Mouse (Mus musculus) heart, embryonic 13.5 days (tissue): Measurements from ENCODE around the gene Wdr27. TPM values are rescaled to one million over a fixed set of nuclear protein-coding genes. Genes with fewer than 3 reads are reported as not detected.

Experiments
- ATAC-seq: fragments of 200-750 bp; cut with Nextera tagmentation; 2 replicates; pipeline ENCODE4 v1.8.0; 2017; ENCODE audit warnings: moderate TSS enrichment; ENCODE audit not compliant: insufficient number of reproducible peaks, low FRiP score, low TSS enrichment; ENCODE audit errors: extremely low read depth
- H3K27ac ChIP-seq: fragments of 300-500 bp; sonication (generic); replicated peaks from 2 replicates; pipeline ENCODE4 v1.5.1; 2015; ENCODE audit warnings: moderate library complexity, mild to moderate bottlenecking, inconsistent platforms
- H3K27me3 ChIP-seq: fragments of 300-500 bp; sonication (generic); replicated peaks from 2 replicates; pipeline ENCODE4 v1.6.1; 2015; ENCODE audit warnings: mild to moderate bottlenecking, inconsistent platforms
- H3K36me3 ChIP-seq: fragments of 300-500 bp; sonication (generic); 2 replicates; pipeline ENCODE4 v1.6.1; 2015; ENCODE audit warnings: mild to moderate bottlenecking, inconsistent platforms
- H3K4me1 ChIP-seq: fragments of 300-500 bp; sonication (generic); 2 replicates; pipeline ENCODE4 v1.6.1; 2015; ENCODE audit warnings: inconsistent platforms
- H3K4me2 ChIP-seq: fragments of 300-500 bp; sonication (generic); 2 replicates; pipeline ENCODE4 v1.6.1; 2015; ENCODE audit warnings: inconsistent platforms, mild to moderate bottlenecking, moderate library complexity
- H3K4me3 ChIP-seq: fragments of 300-500 bp; sonication (generic); 2 replicates; pipeline ENCODE4 v1.5.1; 2015; ENCODE audit warnings: moderate library complexity, mild to moderate bottlenecking, inconsistent platforms
- H3K9ac ChIP-seq: fragments of 300-500 bp; sonication (generic); 2 replicates; pipeline ENCODE4 v1.6.1; 2015; ENCODE audit warnings: inconsistent platforms, mild to moderate bottlenecking, moderate library complexity
- H3K9me3 ChIP-seq: fragments of 300-500 bp; sonication (generic); 2 replicates; pipeline ENCODE4 v1.6.1; 2016; ENCODE audit warnings: inconsistent platforms
- WGBS: fragments of 180-500 bp; shearing (Covaris S2); methylation state at CpG from one replicate; pipeline ENCODE4 v1.1.7; 2015; ENCODE audit warnings: mixed read lengths; 5-methylcytosine and 5-hydroxymethylcytosine counted together
- polyA plus RNA-seq: library from polyadenylated mRNA; unstranded; fragments of >200 nt; fragmentation: Nextera tagmentation; extraction: Ambion mirVana; gene quantifications from 2 replicates; pipeline ENCODE4 v1.2.1, GENCODE M21; 2015

Gene Wdr27
- polyA plus RNA-seq, 1 experiment from 2014 or later = 3.3 TPM

DNA sequence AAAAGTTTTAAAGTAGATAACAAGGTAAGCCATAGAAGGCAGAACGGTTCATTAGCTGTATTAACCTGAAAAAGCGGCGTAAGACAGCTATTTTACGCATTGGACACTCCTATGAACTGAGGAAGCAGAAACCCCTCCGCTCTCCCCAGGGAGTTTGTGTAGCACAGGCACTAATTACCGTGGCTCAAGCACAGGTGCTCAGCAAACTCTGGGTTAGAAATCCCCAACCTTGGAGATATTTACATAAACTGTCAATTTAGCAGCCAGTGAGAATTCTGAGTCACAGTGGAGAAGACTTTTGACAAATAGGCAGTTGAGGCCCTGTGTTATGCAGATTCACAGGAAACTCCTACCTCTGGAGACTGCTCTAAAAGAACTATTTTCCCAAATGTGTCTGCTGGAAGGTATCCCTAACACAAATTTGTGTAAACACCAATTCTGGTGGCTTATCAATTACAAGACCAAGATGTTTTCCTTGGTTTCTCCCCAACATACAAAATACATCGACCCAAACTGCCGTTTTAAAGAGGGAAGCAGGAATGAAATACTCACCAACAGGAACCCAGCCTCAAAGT is 15.2 kb downstream of the Wdr27 start:
- H3K27me3 ChIP-seq = no peaks in the 10 kb centered on the region
- H3K27ac ChIP-seq = no peak overlapping the region
- no peaks in the 10 kb centered on the region for H3K9me3 ChIP-seq
- ATAC-seq = no peak
- H3K4me2 ChIP-seq = no peak overlapping the region
- H3K36me3 ChIP-seq = no peaks in the 10 kb centered on the region
- WGBS = 75% methylated on average over 8 of the region's 8 CpGs
- no peak overlapping the region for H3K4me3 ChIP-seq
- no peak overlapping the region for H3K9ac ChIP-seq
- no peaks in the 10 kb centered on the region for H3K4me1 ChIP-seq

- no peaks in the 10 kb centered on the region for H3K9me3 ChIP-seq
- H3K36me3 ChIP-seq = no peaks in the 10 kb centered on the region
- H3K27ac ChIP-seq = no peak overlapping the region
- H3K4me1 ChIP-seq = no peaks in the 10 kb centered on the region
- no peak for ATAC-seq
- no peak overlapping the region for H3K9ac ChIP-seq
- WGBS = 47% methylated on average over 6 of the region's 6 CpGs
- peaks cover 21% of the 10 kb centered on the region for H3K27me3 ChIP-seq
- no peak overlapping the region for H3K4me3 ChIP-seq
- H3K4me2 ChIP-seq = no peak overlapping the region
Observed at GRCm38 (mm10) chr17:14921582-14921981, 21.4 kb downstream of the Wdr27 start.

- H3K4me1 ChIP-seq = no peaks in the 10 kb centered on the region
- H3K4me2 ChIP-seq = no peak overlapping the region
- H3K27me3 ChIP-seq = peaks cover 21% of the 10 kb centered on the region
- no peaks in the 10 kb centered on the region for H3K9me3 ChIP-seq
- 78% methylated on average over 8 of the region's 8 CpGs for WGBS
- H3K36me3 ChIP-seq = no peaks in the 10 kb centered on the region
- no peak for ATAC-seq
- no peak overlapping the region for H3K9ac ChIP-seq
- H3K4me3 ChIP-seq = no peak overlapping the region
- no peak overlapping the region for H3K27ac ChIP-seq
Observed at GRCm38 (mm10) chr17:14917866-14918265, 25.1 kb downstream of the Wdr27 start.

- H3K9me3 ChIP-seq = no peaks in the 10 kb centered on the region
- no peak overlapping the region for H3K4me2 ChIP-seq
- 73% methylated on average over 4 of the region's 4 CpGs for WGBS
- peaks cover 16% of the 10 kb centered on the region for H3K27me3 ChIP-seq
- no peak overlapping the region for H3K27ac ChIP-seq
- H3K9ac ChIP-seq = no peak overlapping the region
- no peaks in the 10 kb centered on the region for H3K36me3 ChIP-seq
- H3K4me3 ChIP-seq = no peak overlapping the region
- no peaks in the 10 kb centered on the region for H3K4me1 ChIP-seq
- no peak for ATAC-seq
Observed at GRCm38 (mm10) chr17:14914401-14914800, 28.6 kb downstream of the Wdr27 start.

- Histone ChIP-seq H3K36me3 (no peaks in the 10 kb centered on the region), H3K27ac (no peak overlapping the region), H3K4me1 (no peaks in the 10 kb centered on the region), H3K4me3 (no peak overlapping the region), H3K9ac (no peak overlapping the region), H3K9me3 (no peaks in the 10 kb centered on the region), H3K27me3 (peaks cover 1% of the 10 kb centered on the region; the same call in 1 of the 2 replicates), H3K4me2 (no peak overlapping the region)
- WGBS = 81% methylated on average over 8 of the region's 8 CpGs
- no peak for ATAC-seq
Observed at GRCm38 (mm10) chr17:14912981-14913380, 30.0 kb downstream of the Wdr27 start.

GRCm38 (mm10) chr17:14912420-14912819 is 30.5 kb downstream of the Wdr27 start:
- Histone ChIP-seq H3K4me1 (no peaks in the 10 kb centered on the region), H3K36me3 (no peaks in the 10 kb centered on the region), H3K4me2 (no peak overlapping the region), H3K27me3 (no peaks in the 10 kb centered on the region; the same call in 1 of the 2 replicates), H3K9me3 (no peaks in the 10 kb centered on the region), H3K27ac (no peak overlapping the region), H3K4me3 (no peak overlapping the region), H3K9ac (no peak overlapping the region)
- 43% methylated on average over 6 of the region's 6 CpGs for WGBS
- no peak for ATAC-seq

DNA sequence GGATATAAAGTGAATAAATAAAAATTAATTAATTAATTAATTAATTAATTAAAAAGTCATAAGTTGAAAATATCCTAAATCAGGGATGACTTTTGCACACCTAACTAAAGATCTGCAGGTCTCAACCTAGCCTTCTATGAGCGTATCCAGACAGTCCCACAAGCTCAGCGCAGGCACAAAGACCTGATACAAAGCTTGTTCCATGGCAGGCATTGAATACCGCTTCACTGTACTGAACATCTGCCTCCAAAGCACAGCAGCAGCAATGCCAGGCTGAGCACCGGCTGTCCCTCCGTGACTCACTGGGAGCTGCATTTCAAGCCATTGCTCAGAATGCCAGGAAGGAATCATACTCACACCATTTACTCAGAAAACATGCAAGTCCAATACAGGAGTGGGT is 32.2 kb downstream of the Wdr27 start:
- H3K36me3 ChIP-seq = no peaks in the 10 kb centered on the region
- no peak overlapping the region for H3K27ac ChIP-seq
- WGBS = 89% methylated on average over 5 of the region's 5 CpGs
- no peak overlapping the region for H3K4me3 ChIP-seq
- ATAC-seq = no peak
- H3K4me1 ChIP-seq = no peaks in the 10 kb centered on the region
- no peaks in the 10 kb centered on the region for H3K9me3 ChIP-seq
- no peak overlapping the region for H3K4me2 ChIP-seq
- peaks cover 9% of the 10 kb centered on the region for H3K27me3 ChIP-seq
- no peak overlapping the region for H3K9ac ChIP-seq

DNA sequence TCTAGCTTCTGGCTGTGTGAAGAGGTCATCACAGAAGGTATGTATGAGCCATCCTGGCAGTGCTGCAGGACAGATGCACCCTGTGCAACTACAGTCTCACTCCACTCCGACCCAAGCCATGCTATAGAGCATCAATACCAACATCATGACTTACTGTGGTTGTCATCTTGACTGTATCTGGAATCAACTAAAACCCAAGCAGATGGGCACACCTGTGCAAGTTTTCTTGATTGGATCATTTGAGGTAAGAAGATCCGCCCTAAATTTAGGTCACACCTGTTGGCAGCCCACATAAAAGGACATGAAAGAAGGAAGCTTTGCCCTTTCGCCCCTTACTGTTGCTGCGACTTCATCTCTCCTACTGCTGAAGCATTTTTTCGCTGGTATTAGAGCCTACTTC is 33.6 kb downstream of the Wdr27 start:
- no peaks in the 10 kb centered on the region for H3K9me3 ChIP-seq
- no peaks in the 10 kb centered on the region for H3K36me3 ChIP-seq
- no peak overlapping the region for H3K4me3 ChIP-seq
- ATAC-seq = no peak
- WGBS = 72% methylated on average over 5 of the region's 5 CpGs
- H3K9ac ChIP-seq = no peak overlapping the region
- no peak overlapping the region for H3K4me2 ChIP-seq
- no peak overlapping the region for H3K27ac ChIP-seq
- H3K4me1 ChIP-seq = no peaks in the 10 kb centered on the region
- H3K27me3 ChIP-seq = peaks cover 12% of the 10 kb centered on the region

GRCm38 (mm10) chr17:14907136-14907535 is 35.8 kb downstream of the Wdr27 start:
- no peak overlapping the region for H3K4me2 ChIP-seq
- no peak for ATAC-seq
- H3K4me1 ChIP-seq = no peaks in the 10 kb centered on the region
- no peak overlapping the region for H3K27ac ChIP-seq
- H3K27me3 ChIP-seq = peaks cover 17% of the 10 kb centered on the region
- no peaks in the 10 kb centered on the region for H3K36me3 ChIP-seq
- H3K4me3 ChIP-seq = no peak overlapping the region
- no peaks in the 10 kb centered on the region for H3K9me3 ChIP-seq
- H3K9ac ChIP-seq = no peak overlapping the region
- 57% methylated on average over 12 of the region's 12 CpGs for WGBS

DNA sequence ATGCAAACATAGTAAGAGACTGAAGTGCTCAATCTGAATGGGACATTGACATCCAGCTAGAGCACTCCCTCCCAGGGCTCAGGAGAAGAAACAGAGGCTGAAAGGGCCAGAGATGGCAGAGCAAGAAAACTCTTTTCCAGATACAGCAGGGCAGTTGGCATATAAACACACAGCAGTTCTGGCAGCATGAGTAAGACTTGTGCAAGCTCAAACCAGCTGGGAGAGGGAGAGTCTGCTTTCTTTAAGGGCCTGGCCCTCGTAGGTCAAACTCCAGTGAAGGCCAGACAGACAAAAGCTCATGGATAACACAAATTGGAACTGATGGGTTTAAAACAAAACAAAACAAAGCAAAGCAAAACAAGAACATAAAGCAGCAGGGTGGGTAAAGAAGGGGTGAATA is 36.3 kb downstream of the Wdr27 start:
- Histone ChIP-seq H3K9me3 (no peaks in the 10 kb centered on the region), H3K9ac (no peak overlapping the region), H3K27me3 (peaks cover 17% of the 10 kb centered on the region), H3K4me3 (no peak overlapping the region), H3K27ac (no peak overlapping the region), H3K4me1 (no peaks in the 10 kb centered on the region), H3K36me3 (no peaks in the 10 kb centered on the region), H3K4me2 (no peak overlapping the region)
- ATAC-seq = no peak
- WGBS = 31% methylated on average over 1 of the region's 1 CpGs

DNA sequence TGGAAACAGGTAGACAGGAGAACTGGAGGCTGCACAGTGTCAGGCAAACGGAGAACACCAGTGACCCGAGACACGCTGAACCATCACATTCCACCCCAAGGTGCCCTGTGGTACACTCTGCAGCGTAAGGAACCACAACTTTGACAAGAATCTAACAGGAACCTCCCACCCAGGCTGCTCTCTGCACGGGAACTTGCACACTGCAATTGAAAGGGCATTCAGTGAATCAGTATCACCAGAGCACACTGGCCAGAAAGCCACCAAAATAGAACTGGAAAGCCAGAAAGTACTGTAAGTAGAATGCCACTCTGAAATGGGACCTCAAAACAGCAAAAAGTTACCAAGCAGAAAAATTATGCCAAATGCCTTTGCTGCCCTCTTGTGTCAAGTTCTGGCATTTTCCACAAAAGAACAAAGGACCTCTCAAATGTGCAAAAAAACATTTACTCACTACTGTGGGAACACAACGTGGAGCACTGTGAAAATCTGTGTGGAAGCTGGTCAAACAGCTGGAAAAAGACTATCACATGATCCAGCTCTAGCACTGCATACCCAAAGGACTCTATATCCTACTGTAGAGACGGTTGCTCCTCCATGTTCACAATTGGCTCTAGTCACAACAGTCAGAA is 38.2 kb downstream of the Wdr27 start:
- no peak overlapping the region for H3K4me2 ChIP-seq
- H3K9ac ChIP-seq = no peak overlapping the region
- 39% methylated on average over 7 of the region's 7 CpGs for WGBS
- no peaks in the 10 kb centered on the region for H3K9me3 ChIP-seq
- H3K27me3 ChIP-seq = peaks cover 17% of the 10 kb centered on the region
- no peak overlapping the region for H3K4me3 ChIP-seq
- H3K4me1 ChIP-seq = no peaks in the 10 kb centered on the region
- no peak for ATAC-seq
- no peak overlapping the region for H3K27ac ChIP-seq
- H3K36me3 ChIP-seq = no peaks in the 10 kb centered on the region

- Histone ChIP-seq H3K4me3 (no peak overlapping the region), H3K4me2 (no peak overlapping the region), H3K4me1 (no peaks in the 10 kb centered on the region), H3K27me3 (peaks cover 17% of the 10 kb centered on the region), H3K36me3 (no peaks in the 10 kb centered on the region), H3K9me3 (no peaks in the 10 kb centered on the region), H3K27ac (no peak overlapping the region), H3K9ac (no peak overlapping the region)
- WGBS = 77% methylated on average over 6 of the region's 6 CpGs
- no peak for ATAC-seq
Observed at GRCm38 (mm10) chr17:14904206-14904605, 38.8 kb downstream of the Wdr27 start.
